Mouse (Mus musculus) lung, embryonic 15.5 days (tissue): ENCODE results near the gene Fgfr2. TPM values are rescaled to one million over a fixed set of nuclear protein-coding genes. Genes with fewer than 3 reads are reported as not detected.

Experiments
- ATAC-seq: fragments of 200-750 bp; cut with Nextera tagmentation; 2 replicates; pipeline ENCODE4 v1.8.0; 2017; ENCODE audit warnings: moderate number of reproducible peaks, borderline replicate concordance; ENCODE audit not compliant: low FRiP score, low TSS enrichment; ENCODE audit errors: extremely low read depth
- H3K27ac ChIP-seq: fragments of 300-500 bp; sonication (generic); 2 replicates; pipeline ENCODE4 v1.5.1; 2015; ENCODE audit warnings: moderate library complexity, mild to moderate bottlenecking, inconsistent platforms
- H3K27me3 ChIP-seq: fragments of 300-500 bp; sonication (generic); 2 replicates; pipeline ENCODE4 v1.6.1; 2015; ENCODE audit warnings: inconsistent platforms
- H3K36me3 ChIP-seq: fragments of 300-500 bp; sonication (generic); 2 replicates; pipeline ENCODE4 v1.6.1; 2015; ENCODE audit warnings: inconsistent platforms
- H3K4me1 ChIP-seq: fragments of 300-500 bp; sonication (generic); 2 replicates; pipeline ENCODE4 v1.6.1; 2015; ENCODE audit warnings: inconsistent platforms
- H3K4me2 ChIP-seq: fragments of 300-500 bp; sonication (generic); 2 replicates; pipeline ENCODE4 v1.6.1; 2015; ENCODE audit warnings: inconsistent platforms, mild to moderate bottlenecking, moderate library complexity
- H3K4me3 ChIP-seq: fragments of 300-500 bp; sonication (generic); 2 replicates; pipeline ENCODE4 v1.5.1; 2015; ENCODE audit warnings: mild to moderate bottlenecking, inconsistent platforms
- H3K9ac ChIP-seq: fragments of 300-500 bp; sonication (generic); 2 replicates; pipeline ENCODE4 v1.6.1; 2015; ENCODE audit warnings: inconsistent platforms
- H3K9me3 ChIP-seq: fragments of 300-500 bp; sonication (generic); 2 replicates; pipeline ENCODE4 v1.6.1; 2016; ENCODE audit warnings: inconsistent platforms
- WGBS: fragments of 180-500 bp; shearing (Covaris S2); methylation state at CpG from one replicate; pipeline ENCODE4 v1.1.7; 2015; 5-methylcytosine and 5-hydroxymethylcytosine counted together
- polyA plus RNA-seq: library from polyadenylated mRNA; unstranded; fragments of >200 nt; fragmentation: Nextera tagmentation; extraction: Ambion mirVana; gene quantifications from 2 replicates; pipeline ENCODE4 v1.2.1, GENCODE M21; 2015

Fgfr2 gene
- polyA plus RNA-seq, 1 experiment from 2014 or later: 160 TPM

DNA sequence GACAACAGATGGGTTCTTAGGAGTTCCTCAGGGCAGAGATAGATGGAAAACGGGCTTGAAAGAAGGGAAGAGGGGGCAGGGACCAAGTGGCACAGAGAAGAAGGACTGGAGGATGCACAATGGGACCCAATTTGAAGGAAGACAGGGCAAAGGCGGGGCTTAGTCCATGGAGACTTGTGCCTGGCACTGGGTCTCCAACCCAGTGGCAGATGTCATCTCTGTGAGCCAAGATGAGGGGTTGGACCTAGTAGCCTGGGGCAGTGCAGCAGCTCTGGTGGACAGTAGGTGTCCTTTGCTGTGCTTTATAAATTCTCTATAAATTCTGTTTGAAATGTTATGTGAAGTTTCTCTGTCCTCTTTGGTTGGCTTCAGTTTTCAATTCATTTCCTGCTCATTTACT is 1306.5 kb downstream of the Fgfr2 start:
- Histone ChIP-seq H3K36me3 (no peaks in the 10 kb centered on the region), H3K27me3 (no peaks in the 10 kb centered on the region), H3K4me2 (no peak overlapping the region), H3K4me3 (no peak overlapping the region), H3K9ac (no peak overlapping the region), H3K9me3 (no peaks in the 10 kb centered on the region), H3K27ac (no peak overlapping the region), H3K4me1 (no peaks in the 10 kb centered on the region)
- WGBS: 66% methylated on average over 2 of the region's 2 CpGs
- ATAC-seq: no peak

DNA sequence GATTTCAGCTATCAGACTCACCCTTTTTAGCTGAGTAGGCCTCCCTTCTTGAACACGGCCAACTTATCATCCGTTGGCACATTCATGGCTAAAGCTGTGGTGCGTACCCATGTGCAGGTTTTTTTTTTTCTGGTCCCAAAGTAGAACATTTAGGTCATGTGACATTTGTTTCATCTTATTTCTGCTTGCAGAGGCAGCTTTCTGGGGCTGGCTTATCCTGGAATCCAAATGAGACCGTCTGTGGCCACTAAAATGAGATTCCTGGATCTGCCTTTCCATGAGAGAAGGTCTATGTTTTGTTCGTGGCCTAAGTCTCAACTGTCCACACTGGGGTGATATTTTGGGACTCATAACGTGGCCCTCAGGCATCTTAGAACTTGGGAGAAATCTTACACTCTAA is 1311.0 kb downstream of the Fgfr2 start:
- WGBS: 73% methylated on average over 6 of the region's 6 CpGs
- H3K4me2 ChIP-seq: no peak overlapping the region
- no peak for ATAC-seq

DNA sequence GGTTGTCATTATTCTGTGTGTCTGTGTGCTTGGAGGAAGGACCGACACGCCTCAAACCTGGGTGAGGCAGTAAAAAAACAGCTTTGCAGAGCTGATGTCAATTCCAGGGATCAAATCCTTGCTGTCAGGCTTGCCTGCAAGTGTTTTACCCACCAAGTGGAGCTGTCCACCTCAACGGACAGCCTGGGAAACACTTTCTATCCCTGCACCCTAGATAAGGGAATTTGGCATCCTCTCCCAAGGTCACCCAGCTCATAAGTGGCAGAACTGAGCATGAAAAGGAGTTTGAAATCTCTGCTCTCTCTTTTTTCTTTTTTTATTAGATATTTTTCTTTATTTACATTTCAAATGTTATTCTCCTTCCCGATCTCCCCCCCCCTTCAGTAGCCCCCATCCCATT is 1312.2 kb downstream of the Fgfr2 start:
- H3K4me3 ChIP-seq: no peak overlapping the region
- H3K36me3 ChIP-seq: no peaks in the 10 kb centered on the region
- H3K9ac ChIP-seq: no peak overlapping the region
- no peaks in the 10 kb centered on the region for H3K4me1 ChIP-seq
- no peaks in the 10 kb centered on the region for H3K27me3 ChIP-seq
- H3K4me2 ChIP-seq: no peak overlapping the region
- ATAC-seq: no peak
- no peaks in the 10 kb centered on the region for H3K9me3 ChIP-seq
- H3K27ac ChIP-seq: no peak overlapping the region
- WGBS: 49% methylated on average over 4 of the region's 4 CpGs

More for the DNA sequence above, 1311.0 kb downstream of the Fgfr2 start:
- Histone ChIP-seq H3K4me1 (no peaks in the 10 kb centered on the region), H3K9ac (no peak overlapping the region), H3K27me3 (no peaks in the 10 kb centered on the region), H3K9me3 (no peaks in the 10 kb centered on the region), H3K36me3 (no peaks in the 10 kb centered on the region), H3K4me3 (no peak overlapping the region), H3K27ac (no peak overlapping the region)

DNA sequence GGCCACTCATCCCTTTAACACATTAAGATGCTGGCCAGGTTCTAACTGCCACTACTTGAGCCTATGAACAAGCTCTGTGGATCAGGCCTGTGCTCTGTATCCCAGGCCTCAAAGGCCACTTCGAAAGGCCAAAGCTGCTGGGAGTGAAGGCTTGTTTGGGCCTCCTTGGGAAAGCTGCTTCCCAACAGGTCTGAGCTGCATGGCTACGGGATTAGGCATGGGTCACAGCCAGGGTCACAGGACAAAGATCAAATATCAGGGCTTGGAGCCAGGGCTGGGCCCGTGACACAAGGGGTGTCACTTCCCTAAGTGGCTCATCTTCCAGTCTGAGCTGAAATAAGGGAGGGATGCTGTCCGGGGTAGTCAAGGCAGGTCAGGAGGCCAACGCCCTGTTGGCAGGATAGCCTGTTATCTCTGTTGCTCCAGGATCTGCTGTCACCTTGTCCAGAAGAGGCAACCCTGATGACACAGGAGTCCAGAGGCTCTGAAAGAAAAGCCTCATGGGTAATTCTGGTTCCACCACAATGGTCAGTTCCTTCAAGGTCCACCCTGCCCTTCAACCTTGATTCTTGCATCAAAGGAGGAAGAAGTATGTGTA is 1313.5 kb downstream of the Fgfr2 start:
- H3K9me3 ChIP-seq: no peaks in the 10 kb centered on the region
- WGBS: 28% methylated on average over 5 of the region's 5 CpGs

DNA sequence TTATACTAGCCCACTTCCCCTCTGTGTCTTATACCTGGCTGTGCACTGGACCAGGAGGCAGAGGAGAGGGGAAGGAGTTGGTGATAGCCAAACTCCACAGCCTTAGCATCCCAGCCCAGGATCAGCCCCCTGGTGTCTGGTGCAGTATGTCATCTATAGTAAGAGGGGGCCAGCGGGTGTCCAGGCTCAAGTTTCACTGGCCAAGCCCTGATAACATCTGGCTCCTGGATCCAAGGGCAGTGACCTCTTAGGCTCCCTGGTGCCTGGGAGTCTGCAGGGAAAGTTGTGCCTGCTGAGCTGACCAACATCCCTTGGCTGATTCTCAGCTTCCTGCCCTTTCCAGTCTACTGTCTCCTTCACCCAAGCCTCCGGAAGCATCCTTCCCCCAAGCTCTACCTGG is 1315.9 kb downstream of the Fgfr2 start:
- 28% methylated on average over 2 of the region's 2 CpGs for WGBS
- Histone ChIP-seq H3K4me3 (no peak overlapping the region), H3K4me1 (no peaks in the 10 kb centered on the region), H3K4me2 (no peak overlapping the region), H3K27me3 (no peaks in the 10 kb centered on the region), H3K9me3 (no peaks in the 10 kb centered on the region), H3K27ac (no peak overlapping the region), H3K9ac (no peak overlapping the region), H3K36me3 (no peaks in the 10 kb centered on the region)
- ATAC-seq: no peak

More for the DNA sequence above, 1313.5 kb downstream of the Fgfr2 start:
- H3K4me2 ChIP-seq: no peak overlapping the region
- no peaks in the 10 kb centered on the region for H3K36me3 ChIP-seq
- no peak overlapping the region for H3K9ac ChIP-seq
- no peak overlapping the region for H3K27ac ChIP-seq
- no peak overlapping the region for H3K4me3 ChIP-seq
- H3K27me3 ChIP-seq: no peaks in the 10 kb centered on the region
- no peaks in the 10 kb centered on the region for H3K4me1 ChIP-seq
- no peak for ATAC-seq

DNA sequence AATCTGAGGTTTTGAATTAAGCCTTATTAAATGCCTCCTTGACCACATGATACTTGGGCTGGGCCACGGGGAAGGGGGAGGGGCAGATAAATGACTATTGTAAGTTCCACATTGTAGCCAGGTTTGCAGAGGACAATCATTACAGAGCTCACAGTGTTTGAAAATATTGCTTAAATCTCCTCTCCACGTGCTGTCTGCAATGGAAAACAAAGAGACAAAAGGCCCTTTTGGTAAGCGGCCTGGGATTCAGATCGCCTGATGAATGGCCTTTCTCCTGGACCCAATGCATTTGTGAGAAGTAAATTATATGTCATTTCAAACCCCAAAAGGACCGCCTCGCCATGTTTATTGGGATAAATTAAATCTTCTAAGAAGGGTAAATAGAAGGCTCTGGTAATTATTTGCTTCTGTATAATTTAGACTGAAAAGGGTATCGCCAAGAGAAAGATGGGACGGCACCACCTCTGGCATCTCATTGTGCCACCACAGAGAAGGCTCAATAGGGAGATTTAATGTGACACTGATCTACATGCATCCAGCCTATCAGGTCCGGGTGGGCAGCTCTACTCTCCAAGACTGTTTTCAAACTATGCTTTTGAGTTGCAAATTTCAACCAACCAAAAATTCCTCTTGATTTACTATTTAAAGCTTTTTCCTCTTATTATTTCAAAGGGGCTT is 1317.5 kb downstream of the Fgfr2 start:
- WGBS: 83% methylated on average over 9 of the region's 9 CpGs

DNA sequence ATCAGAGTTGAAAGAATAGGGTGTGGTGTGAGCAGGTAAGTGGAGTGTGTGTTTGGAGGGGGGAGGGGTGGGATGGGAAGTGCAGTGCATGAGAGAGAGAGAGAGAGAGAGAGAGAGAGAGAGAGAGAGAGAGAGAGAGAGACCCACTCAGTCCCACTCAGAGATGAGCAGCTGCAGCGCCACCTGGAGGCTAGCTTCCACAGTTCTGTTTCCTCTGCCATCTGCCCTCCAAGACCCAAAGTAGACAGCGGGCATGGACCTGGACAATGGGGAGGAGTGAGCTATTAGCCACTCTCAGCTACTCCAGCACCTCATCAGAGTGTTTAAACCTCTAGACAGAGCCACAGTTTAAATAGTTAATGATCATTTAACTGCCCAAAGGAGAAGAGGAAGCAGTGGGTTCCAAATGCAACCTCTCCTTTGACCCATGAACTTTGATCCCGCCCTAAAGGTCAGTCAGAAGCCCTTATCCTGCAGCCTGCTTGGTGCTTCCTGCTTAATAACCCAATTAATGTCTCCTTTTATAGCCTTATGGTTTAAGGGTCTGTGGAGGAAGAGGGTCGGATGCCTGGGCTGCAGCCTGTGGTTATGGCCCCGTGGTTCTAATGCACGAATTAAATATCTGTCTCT is 1322.6 kb downstream of the Fgfr2 start:
- Histone ChIP-seq H3K4me1 (no peaks in the 10 kb centered on the region), H3K9me3 (no peaks in the 10 kb centered on the region), H3K27ac (no peak overlapping the region), H3K9ac (no peak overlapping the region), H3K27me3 (no peaks in the 10 kb centered on the region), H3K36me3 (no peaks in the 10 kb centered on the region), H3K4me2 (no peak overlapping the region), H3K4me3 (no peak overlapping the region)
- ATAC-seq: peak; percentile 49; the same call in 1 of the 2 replicates
- 57% methylated on average over 6 of the region's 6 CpGs for WGBS

More for the DNA sequence above, 1317.5 kb downstream of the Fgfr2 start:
- Histone ChIP-seq H3K4me2 (no peak overlapping the region), H3K4me3 (no peak overlapping the region), H3K9ac (no peak overlapping the region), H3K9me3 (no peaks in the 10 kb centered on the region), H3K4me1 (no peaks in the 10 kb centered on the region), H3K27ac (no peak overlapping the region), H3K36me3 (no peaks in the 10 kb centered on the region), H3K27me3 (no peaks in the 10 kb centered on the region)
- no peak for ATAC-seq

DNA sequence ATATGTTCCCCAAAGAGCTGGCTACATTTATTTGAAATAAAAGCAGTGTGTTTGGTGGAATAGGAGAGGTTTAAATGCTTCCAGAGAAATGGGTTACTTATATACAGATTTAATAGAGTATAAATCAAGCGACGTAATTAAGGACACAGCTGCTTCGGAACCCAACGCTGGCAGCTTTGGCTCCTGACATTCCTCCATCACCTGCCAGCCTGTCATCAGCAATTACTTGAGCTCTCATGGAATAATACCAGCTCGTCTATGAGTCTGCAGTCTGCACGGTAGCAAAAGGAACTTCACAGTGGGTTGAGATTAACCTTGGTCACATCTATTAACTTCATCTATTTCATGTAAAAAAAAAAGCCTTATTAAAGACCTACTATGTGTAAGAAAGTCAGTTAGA is 1326.0 kb downstream of the Fgfr2 start:
- H3K9me3 ChIP-seq: no peaks in the 10 kb centered on the region
- ATAC-seq: no peak
- no peak overlapping the region for H3K4me3 ChIP-seq
- H3K27me3 ChIP-seq: no peaks in the 10 kb centered on the region
- no peaks in the 10 kb centered on the region for H3K36me3 ChIP-seq
- H3K9ac ChIP-seq: no peak overlapping the region
- no peak overlapping the region for H3K27ac ChIP-seq
- H3K4me2 ChIP-seq: no peak overlapping the region
- H3K4me1 ChIP-seq: no peaks in the 10 kb centered on the region
- 56% methylated on average over 6 of the region's 6 CpGs for WGBS

DNA sequence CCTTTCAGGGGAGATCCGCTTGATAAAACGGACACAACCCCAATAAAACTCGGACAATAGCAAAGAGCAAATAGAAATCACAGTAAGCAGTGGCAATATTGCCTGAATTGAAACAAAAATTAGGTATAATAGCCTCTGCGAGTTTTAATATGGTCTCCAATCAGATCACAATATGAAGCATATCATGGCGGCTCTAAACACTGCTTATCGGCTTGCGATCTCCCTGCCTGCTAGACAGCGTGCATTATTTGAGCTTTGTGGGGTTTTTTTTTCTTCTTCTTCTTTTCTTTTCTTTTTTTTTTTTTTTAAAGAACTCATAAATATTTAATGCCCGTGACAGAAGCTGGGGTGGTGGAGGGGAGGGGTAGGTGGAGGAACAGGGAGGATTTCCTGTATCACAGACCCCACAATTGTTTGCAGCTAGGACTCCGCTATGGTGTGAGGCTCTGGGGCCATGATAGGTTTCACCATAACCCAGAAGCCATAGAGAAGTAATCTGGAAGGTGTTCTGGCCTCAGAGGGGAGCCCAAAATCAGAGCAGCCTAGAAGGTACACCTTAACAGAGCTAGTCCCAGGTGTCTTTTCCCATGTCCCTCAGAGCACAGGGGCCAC is 1334.4 kb downstream of the Fgfr2 start:
- 80% methylated on average over 10 of the region's 10 CpGs for WGBS
- H3K4me1 ChIP-seq: no peaks in the 10 kb centered on the region
- H3K27ac ChIP-seq: no peak overlapping the region

DNA sequence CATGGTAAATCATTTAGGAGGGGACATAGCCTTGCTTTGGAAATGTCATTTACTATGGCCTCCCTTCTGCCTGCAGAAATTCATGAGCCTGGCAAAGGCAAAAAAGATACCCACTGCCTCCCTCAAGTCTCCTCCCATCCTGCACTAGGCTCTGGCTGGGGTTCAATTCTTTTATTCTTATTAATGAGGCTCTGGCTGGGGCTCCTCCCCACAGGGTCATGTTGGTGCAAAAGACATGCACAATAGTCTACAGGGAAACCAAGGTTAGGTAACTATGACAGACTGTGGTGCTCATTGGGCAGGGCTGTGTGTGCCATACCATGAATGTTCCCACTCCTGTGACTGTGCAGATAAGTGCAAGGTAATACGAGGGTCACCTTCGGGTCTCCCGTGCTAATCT is 1337.4 kb downstream of the Fgfr2 start:
- H3K27me3 ChIP-seq: no peaks in the 10 kb centered on the region
- no peak overlapping the region for H3K27ac ChIP-seq
- no peak overlapping the region for H3K4me3 ChIP-seq
- no peaks in the 10 kb centered on the region for H3K9me3 ChIP-seq
- no peak overlapping the region for H3K9ac ChIP-seq
- 87% methylated on average over 3 of the region's 3 CpGs for WGBS
- H3K4me2 ChIP-seq: no peak overlapping the region
- H3K4me1 ChIP-seq: no peaks in the 10 kb centered on the region
- no peaks in the 10 kb centered on the region for H3K36me3 ChIP-seq
- ATAC-seq: no peak

More for the DNA sequence above, 1334.4 kb downstream of the Fgfr2 start:
- Histone ChIP-seq H3K4me3 (no peak overlapping the region), H3K27me3 (no peaks in the 10 kb centered on the region), H3K36me3 (no peaks in the 10 kb centered on the region), H3K9ac (no peak overlapping the region), H3K9me3 (no peaks in the 10 kb centered on the region), H3K4me2 (no peak overlapping the region)
- ATAC-seq: no peak

DNA sequence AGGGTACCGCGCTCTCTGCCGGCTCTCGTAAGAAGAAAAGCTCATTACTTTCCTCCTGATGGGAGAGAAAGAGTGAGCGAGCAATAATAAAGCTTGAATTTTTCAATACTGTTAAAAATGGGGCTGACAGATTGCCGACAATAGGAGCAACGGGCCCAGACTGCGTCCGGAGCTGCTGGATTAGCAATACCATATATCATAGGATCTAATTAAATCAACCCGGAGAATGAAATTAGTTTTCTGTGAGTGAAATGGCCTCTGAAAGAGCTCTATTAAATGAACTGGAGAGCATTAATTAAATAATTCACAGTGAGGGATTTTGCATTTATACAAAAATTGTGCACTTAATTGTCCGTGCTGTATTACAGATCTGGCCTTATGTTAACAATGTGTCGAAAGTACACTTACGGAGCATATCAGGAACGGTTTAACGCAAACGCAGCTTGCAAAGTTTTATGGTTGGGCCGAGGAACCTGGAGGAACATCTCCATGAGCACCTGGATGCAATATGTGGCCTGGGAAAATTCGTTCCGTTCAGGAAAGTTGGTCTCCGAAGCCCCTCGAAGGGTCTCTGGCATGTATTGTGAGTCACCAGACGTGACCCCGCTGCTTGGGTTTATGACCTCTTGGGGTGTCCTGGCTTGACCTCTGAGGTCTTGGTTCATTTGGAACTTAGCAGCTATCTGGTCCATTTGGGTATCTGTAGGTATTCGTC is 1344.7 kb downstream of the Fgfr2 start:
- no peak for ATAC-seq
- no peak overlapping the region for H3K4me2 ChIP-seq

More for the DNA sequence above, 1344.7 kb downstream of the Fgfr2 start:
- Histone ChIP-seq H3K9ac (no peak overlapping the region), H3K9me3 (no peaks in the 10 kb centered on the region), H3K4me3 (no peak overlapping the region), H3K36me3 (no peaks in the 10 kb centered on the region), H3K27me3 (peaks cover 7% of the 10 kb centered on the region; the same call in 1 of the 2 replicates), H3K4me1 (peaks cover 5% of the 10 kb centered on the region; the same call in 1 of the 2 replicates), H3K27ac (no peak overlapping the region)
- 81% methylated on average over 24 of the region's 24 CpGs for WGBS
